Mouse (Mus musculus) heart, postnatal 36 days (tissue): ENCODE results near the gene Rabgap1l. TPM values are rescaled to one million over a fixed set of nuclear protein-coding genes. Genes with fewer than 3 reads are reported as not detected.
A peak's percentile ranks its signal among the peaks of the same experiment; 100 is the strongest.

Experiments used
- DNase-seq, 2 experiments: peaks; one replicate each; pipeline ENCODE4 v3.0.0; 2021 to 2022
- intact Hi-C: fragments of 180-260 bp; cut with DNase I; formaldehyde crosslinking; loops from one replicate; pipeline ENCODE4 v1.15.1; 2025
- microRNA-seq, 2 experiments: library from miRNA; unstranded; fragments of <30 nt; microRNA quantifications; one replicate each; pipeline ENCODE4 v1.2.0; 2021; ENCODE audit warnings: borderline number of aligned reads in 2 of 2
- total RNA-seq, 2 experiments: library from RNA; stranded (reverse); gene quantifications; 2 replicates each; pipeline ENCODE4 v1.2.3; 2021

Gene Rabgap1l
- total RNA-seq, 2 experiments from 2014 or later = 80.3 to 83.6 TPM

DNA sequence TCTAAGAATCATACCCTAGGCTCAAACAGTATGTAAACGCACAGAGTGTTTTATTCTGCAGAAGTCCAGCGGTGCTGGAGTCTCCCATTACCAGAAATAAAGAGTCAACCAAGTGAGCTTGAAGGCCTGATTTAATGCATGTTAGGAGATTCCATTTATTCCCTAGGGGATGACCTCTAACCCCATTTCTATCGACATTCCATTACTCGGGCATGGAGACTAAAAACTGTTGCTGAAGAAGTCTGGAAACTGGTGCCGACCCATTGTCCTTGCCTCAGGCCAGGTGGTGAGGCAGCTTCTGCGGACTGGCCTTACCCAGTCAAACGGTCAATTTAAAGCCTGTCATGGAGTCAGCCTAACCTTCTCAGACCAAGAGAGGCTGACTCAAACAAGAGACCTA lies 578.8 kb downstream of the Rabgap1l start:
- intact Hi-C loops = loop anchor here (5.0 kb wide), 1 partner anchor 818 kb away; the partner anchor contains the start of gene Zbtb37

GRCm38 (mm10) chr1:160212703-160213669 lies 580.0 kb downstream of the Rabgap1l start, which contains the start of gene Cacybp:
Gene Cacybp, minus strand, starts transcription at chr1:160212875.
- intact Hi-C loops = loop anchor here (5.0 kb wide), 1 partner anchor 819 kb away; the partner anchor contains the start of gene Zbtb37

More for the DNA sequence above, 578.8 kb downstream of the Rabgap1l start:
- DNase-seq = no peak

GRCm38 (mm10) chr1:160212123-160212691 lies 580.8 kb downstream of the Rabgap1l start:
- intact Hi-C loops = loop anchor here (5.0 kb wide), 1 partner anchor 820 kb away; the partner anchor contains the start of gene Zbtb37
- DNase-seq = peak in 1 of 2 experiments; percentile 58

More at GRCm38 (mm10) chr1:160212703-160213669, 580.0 kb downstream of the Rabgap1l start, which contains the start of gene Cacybp:
- peak; percentile 100 for DNase-seq

GRCm38 (mm10) chr1:160211597-160212122 lies 581.4 kb downstream of the Rabgap1l start:
- DNase-seq = no peak
- intact Hi-C loops = loop anchor here (1.0 to 5.0 kb wide), 2 partner anchors 16 to 821 kb away; partner anchors contain the start of genes Mrps14 and Zbtb37

DNA sequence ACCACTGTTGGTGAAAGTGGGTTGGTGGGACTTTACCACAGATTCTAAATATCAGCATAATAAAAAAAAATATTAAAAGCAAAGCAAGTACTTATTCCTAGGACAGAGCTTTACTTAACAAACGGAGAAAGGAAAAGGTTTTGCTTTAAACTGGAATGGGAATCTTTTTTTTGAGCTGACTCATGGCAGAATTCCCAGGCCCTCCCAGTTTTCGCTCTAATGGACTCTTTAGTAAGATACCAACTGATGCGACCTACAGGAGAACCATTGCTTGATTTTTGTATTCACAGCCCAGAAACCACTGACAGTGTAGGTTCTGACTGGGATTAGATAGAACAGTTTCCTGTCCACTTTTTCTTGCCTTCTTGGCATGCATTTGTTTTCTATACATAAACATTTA lies 582.4 kb downstream of the Rabgap1l start:
- intact Hi-C loops = loop anchor here (5.0 kb wide), 1 partner anchor 822 kb away; the partner anchor contains the start of gene Zbtb37
- DNase-seq = no peak

DNA sequence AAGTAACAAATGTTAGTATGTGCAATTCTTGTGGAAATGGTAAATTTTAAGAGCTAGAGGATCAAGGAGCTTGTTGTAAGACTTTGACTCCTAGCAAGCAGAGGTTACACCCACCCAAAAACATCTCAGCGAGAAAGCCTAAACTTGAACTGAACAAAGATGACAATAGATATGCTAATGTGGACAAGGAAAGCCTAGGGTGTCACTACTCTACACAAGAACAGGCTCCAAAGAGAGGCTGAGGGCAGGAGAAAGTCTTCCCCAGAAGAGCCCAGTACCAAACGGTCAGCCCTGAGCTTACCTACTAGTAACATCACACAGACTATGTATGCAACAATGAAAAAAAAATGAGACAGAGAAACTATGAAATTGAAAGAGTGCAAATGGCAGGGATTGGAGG lies 583.2 kb downstream of the Rabgap1l start:
- intact Hi-C loops = loop anchor here (5.0 kb wide), 1 partner anchor 822 kb away; the partner anchor contains the start of gene Zbtb37

DNA sequence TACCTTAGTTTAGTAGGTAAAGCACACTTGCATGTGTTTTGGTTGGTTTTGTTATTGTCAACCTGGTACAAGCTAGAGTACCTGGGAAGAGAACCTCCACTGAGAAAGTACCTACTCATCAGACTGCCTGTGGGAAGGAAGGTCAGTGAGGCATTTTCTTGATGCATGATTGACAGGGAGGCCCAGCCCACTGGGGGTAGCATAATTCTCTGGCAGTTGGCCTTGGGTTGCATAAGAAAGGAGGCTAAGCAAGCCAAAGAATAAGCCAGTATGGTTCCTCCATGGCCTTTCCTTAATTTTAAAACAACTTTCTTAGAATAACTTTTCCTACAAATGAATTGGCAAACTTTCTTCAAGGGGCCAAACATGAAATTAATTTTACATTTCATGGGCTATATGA lies 587.5 kb downstream of the Rabgap1l start:
- no peak for DNase-seq
- intact Hi-C loops = no loop called here

More for the DNA sequence above, 583.2 kb downstream of the Rabgap1l start:
- no peak for DNase-seq

- intact Hi-C loops = loop anchor here (1.0 kb wide), 1 partner anchor 16 kb away; no protein-coding TSS in a partner anchor
- no peak for DNase-seq
Measured at GRCm38 (mm10) chr1:160195337-160195663, 597.7 kb downstream of the Rabgap1l start.

- intact Hi-C loops = loop anchor here (1.0 kb wide), 1 partner anchor 17 kb away; no protein-coding TSS in a partner anchor
- DNase-seq = peak; percentile 97 to 98
Measured at GRCm38 (mm10) chr1:160194529-160195336, 598.3 kb downstream of the Rabgap1l start, which contains the start of gene Mrps14. Gene Mrps14, plus strand, starts transcription at chr1:160195215.

- DNase-seq = peak in 1 of 2 experiments; percentile 4
- intact Hi-C loops = loop anchor here (5.0 to 10.0 kb wide), 3 partner anchors 87 to 790 kb away; no protein-coding TSS in a partner anchor
Measured at GRCm38 (mm10) chr1:160184506-160184905, 608.5 kb downstream of the Rabgap1l start.

- no peak for DNase-seq
- intact Hi-C loops = loop anchor here (5.0 to 10.0 kb wide), 3 partner anchors 84 to 786 kb away; no protein-coding TSS in a partner anchor
Measured at GRCm38 (mm10) chr1:160181216-160181615, 611.8 kb downstream of the Rabgap1l start.

DNA sequence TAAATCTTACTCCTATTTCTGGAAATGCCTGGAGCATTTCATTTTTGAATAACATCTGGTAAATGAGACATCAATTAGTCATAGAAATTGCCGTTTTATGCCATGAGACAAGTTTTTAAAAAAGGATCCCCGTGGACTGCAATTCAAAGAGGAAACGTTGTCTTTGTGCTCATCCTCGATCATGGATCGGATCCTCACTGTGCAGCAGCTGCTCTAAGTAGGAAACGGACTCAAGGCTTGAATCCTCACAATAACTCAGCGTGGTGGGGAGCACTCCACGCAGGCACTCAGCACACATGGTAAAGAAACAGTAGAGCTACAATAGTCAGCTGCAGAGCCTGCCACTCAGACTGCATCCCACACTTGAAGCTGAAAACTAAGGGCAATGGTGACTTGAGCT lies 616.1 kb downstream of the Rabgap1l start:
- intact Hi-C loops = no loop called here
- DNase-seq = no peak

Small RNA genes lying within 50 kb of the gene (microRNA-seq; reads per million reads assigned to microRNA genes)
- 0.67 to 2.2 reads per million in 2 experiments for gene Mir1927

Other genes with a start within 250 kb of the Rabgap1l start
- gene Rc3h1, start 113.2 kb upstream of the Rabgap1l start, total RNA-seq = 10 to 100 TPM; 45.6 to 51.6 TPM
- under 1 TPM; 0.06 to 0.24 TPM for gene Serpinc1, start 185.4 kb upstream of the Rabgap1l start, total RNA-seq
- gene Zbtb37, start 241.6 kb upstream of the Rabgap1l start, total RNA-seq = 10 to 100 TPM; 10.6 to 14.8 TPM